Mouse (Mus musculus) MEL (cell line): ENCODE measurements around the gene Acoxl.

Experiments used
- BHLHE40 ChIP-seq: IDR thresholded peaks from 2 replicates; pipeline ENCODE4 v1.6.1; 2012; ENCODE audit warnings: low read depth, mild to moderate bottlenecking, inconsistent platforms, low read length, improper control_type of control experiment, borderline replicate concordance
- CTCF ChIP-seq, 3 experiments: IDR thresholded peaks in 2 of 3; conservative IDR thresholded peaks in 1 of 3; 2 replicates each; pipeline ENCODE4 v1.5.1; 2011 to 2012; ENCODE audit warnings: low read length in 3 of 3, low read depth in 2 of 3, mild to moderate bottlenecking in 2 of 3, improper control_type of control experiment in 1 of 3, inconsistent platforms in 1 of 3, mixed read lengths in 1 of 3, moderate library complexity in 1 of 3; ENCODE audit not compliant: control insufficient read depth in 1 of 3, insufficient read depth in 1 of 3, poor library complexity in 1 of 3, severe bottlenecking in 1 of 3
- EP300 ChIP-seq, 2 experiments: IDR thresholded peaks; 2 replicates each; pipeline ENCODE4 v1.6.1; 2011; ENCODE audit warnings: improper control_type of control experiment in 2 of 2, low read length in 2 of 2, low read depth in 1 of 2, mild to moderate bottlenecking in 1 of 2
- ETS1 ChIP-seq: IDR thresholded peaks from 2 replicates; pipeline ENCODE4 v1.6.1; 2012; ENCODE audit warnings: low read depth, mild to moderate bottlenecking, inconsistent platforms, low read length, improper control_type of control experiment, moderate library complexity
- KAT2A ChIP-seq: conservative IDR thresholded peaks from 2 replicates; pipeline ENCODE4 v1.6.1; 2012; ENCODE audit warnings: low read depth, low read length, improper control_type of control experiment, inconsistent platforms
- POLR2A ChIP-seq, 2 experiments: IDR thresholded peaks; 2 replicates each; pipeline ENCODE4 v1.6.1; 2011 to 2012; ENCODE audit warnings: low read length in 2 of 2, mild to moderate bottlenecking in 2 of 2, control low read depth in 1 of 2, improper control_type of control experiment in 1 of 2, low read depth in 1 of 2, moderate library complexity in 1 of 2; ENCODE audit not compliant: control insufficient read depth in 1 of 2, insufficient read depth in 1 of 2, poor library complexity in 1 of 2
- POLR2AphosphoS2 ChIP-seq: IDR thresholded peaks from 2 replicates; pipeline ENCODE4 v1.6.1; 2011; ENCODE audit warnings: low read length, improper control_type of control experiment
- RAD21 ChIP-seq: IDR thresholded peaks from 2 replicates; pipeline ENCODE4 v1.6.1; 2011; ENCODE audit warnings: mild to moderate bottlenecking, low read depth, low read length, improper control_type of control experiment
- TCF12 ChIP-seq: IDR thresholded peaks from 2 replicates; pipeline ENCODE4 v1.6.1; 2014; ENCODE audit warnings: low read depth, mild to moderate bottlenecking, inconsistent platforms, low read length, improper control_type of control experiment, moderate library complexity

- peak in 1 of 2 experiments; percentile 40; a peak in 1 of 4 replicates for TF ChIP-seq EP300 (IDR thresholded peaks at IDR 0.05; ENCODE audit: low read depth in 1 of 2, low read length in 2 of 2)
- no peak for TF ChIP-seq POLR2A (IDR thresholded peaks at IDR 0.05; ENCODE audit: control insufficient read depth in 1 of 2, insufficient read depth in 1 of 2, low read depth in 1 of 2, low read length in 2 of 2, poor library complexity in 1 of 2)
- no peak for TF ChIP-seq CTCF (IDR thresholded peaks at IDR 0.05 in 2 of 3, conservative IDR thresholded peaks at IDR 0.05 in 1 of 3; ENCODE audit: control insufficient read depth in 1 of 3, insufficient read depth in 1 of 3, low read depth in 2 of 3, low read length in 3 of 3, poor library complexity in 1 of 3, severe bottlenecking in 1 of 3)
- TF ChIP-seq RAD21: no peak
- TF ChIP-seq TCF12: no peak
- TF ChIP-seq POLR2AphosphoS2: no peak
- TF ChIP-seq BHLHE40: no peak
- 0 out of 2 replicates have a peak, but pooled peaks have one; percentile 11 for TF ChIP-seq ETS1
- no peak for TF ChIP-seq KAT2A
Observed at GRCm38 (mm10) chr2:127832103-127832832, 6.4 kb upstream of the Acoxl start.
